Mouse (Mus musculus): Measurements from ENCODE around the gene Cckar. TPM values are rescaled to one million over a fixed set of nuclear protein-coding genes. Genes with fewer than 3 reads are reported as not detected.

Gene Cckar
- polyA plus RNA-seq (2015; fragmentation: Nextera tagmentation; extraction: Ambion mirVana), result 0.26 and 0.52 TPM in 2 replicates

DNA sequence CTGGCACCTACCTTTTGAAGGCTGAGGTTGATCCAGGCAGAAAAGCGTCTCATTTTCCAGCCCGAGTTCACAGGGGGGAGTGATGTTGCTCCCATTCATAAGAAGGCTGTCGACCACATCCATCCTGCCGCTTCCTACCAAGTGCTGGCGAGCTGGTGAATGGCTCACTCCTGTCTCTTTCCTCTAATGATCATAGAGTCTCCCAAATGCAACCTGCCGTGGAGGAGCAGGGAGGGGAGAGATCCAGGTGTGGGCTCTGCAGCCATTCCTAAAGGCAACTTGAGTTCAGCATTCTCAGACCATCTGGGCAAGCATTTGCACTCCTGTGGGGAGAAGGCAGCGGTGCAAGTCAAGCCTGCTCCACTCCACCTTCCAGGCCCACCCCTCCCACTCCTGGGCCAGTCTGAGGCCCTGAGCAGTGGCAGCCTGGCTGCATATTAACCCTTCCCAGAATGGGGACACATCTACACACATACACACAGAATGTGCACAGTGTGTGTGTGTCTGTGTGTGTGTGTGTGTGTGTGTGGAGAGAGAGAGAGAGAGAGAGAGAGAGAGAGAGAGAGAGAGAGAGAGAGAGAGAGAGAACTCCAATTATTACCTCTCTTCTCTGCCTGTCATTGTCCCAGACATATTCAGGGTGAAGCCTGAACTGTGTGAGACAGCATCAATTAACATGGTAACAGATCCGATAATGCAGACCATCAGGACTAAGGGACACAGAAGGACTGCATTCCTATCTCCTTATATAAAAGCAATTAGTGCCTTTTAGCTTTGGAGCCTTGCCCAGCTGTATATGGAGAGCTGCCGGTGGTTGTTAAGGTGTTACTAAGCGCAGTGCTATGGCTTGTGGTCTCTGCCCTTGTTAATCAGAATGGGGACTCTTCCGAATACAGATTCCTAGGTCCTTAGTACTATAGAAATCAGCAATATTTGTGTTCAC lies at the start of gene Cckar:
TSS of gene Cckar (minus strand) at position 471 of the 943 bp plus-strand sequence.
- Histone ChIP-seq H3K4me2 (replicated peaks) (no peak within 1 kb of the TSS; the same call in 1 of the 2 replicates), H3K9ac (no peak within 1 kb of the TSS; the same call in 1 of the 2 replicates), H3K9me3 (no peaks in the 10 kb centered on the region), H3K36me3 (no peaks in the 10 kb centered on the region), H3K4me1 (peaks cover 21% of the 10 kb centered on the region), H3K4me3 (no peak within 1 kb of the TSS), H3K27ac (no peak within 1 kb of the TSS), H3K27me3 (no peaks in the 10 kb centered on the region)
- ATAC-seq (ENCODE audit: low FRiP score, low read depth), result peak; percentile 61; the same call in 1 of the 2 replicates
- 34% methylated on average over 11 of the region's 11 CpGs for WGBS

DNA sequence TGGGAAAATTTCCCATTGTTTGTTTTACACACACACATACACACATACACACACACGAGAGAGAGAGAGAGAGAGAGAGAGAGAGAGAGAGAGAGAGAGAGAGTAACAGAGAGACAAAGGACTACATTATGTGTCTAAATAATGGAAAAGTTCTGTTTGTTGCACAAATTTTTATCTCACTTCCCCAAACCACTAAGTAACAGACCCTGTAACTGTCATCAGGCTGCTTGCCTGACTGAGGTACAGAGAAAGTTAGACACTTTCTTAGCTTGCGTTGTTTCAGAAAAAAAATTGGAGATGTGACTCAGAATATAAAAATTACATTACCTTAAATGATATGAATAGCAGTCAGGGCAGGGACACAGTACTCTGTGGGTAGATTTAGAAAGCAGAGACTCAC lies 36.6 kb upstream of the Cckar start:
- Histone ChIP-seq H3K4me2 (replicated peaks) (no peak overlapping the region), H3K27ac (no peak overlapping the region), H3K27me3 (no peaks in the 10 kb centered on the region), H3K9me3 (no peaks in the 10 kb centered on the region), H3K4me1 (no peaks in the 10 kb centered on the region), H3K4me3 (no peak overlapping the region), H3K9ac (no peak overlapping the region), H3K36me3 (no peaks in the 10 kb centered on the region)
- WGBS, result 90% methylated on average over 2 of the region's 2 CpGs
- ATAC-seq (ENCODE audit: low FRiP score, low read depth), result no peak

DNA sequence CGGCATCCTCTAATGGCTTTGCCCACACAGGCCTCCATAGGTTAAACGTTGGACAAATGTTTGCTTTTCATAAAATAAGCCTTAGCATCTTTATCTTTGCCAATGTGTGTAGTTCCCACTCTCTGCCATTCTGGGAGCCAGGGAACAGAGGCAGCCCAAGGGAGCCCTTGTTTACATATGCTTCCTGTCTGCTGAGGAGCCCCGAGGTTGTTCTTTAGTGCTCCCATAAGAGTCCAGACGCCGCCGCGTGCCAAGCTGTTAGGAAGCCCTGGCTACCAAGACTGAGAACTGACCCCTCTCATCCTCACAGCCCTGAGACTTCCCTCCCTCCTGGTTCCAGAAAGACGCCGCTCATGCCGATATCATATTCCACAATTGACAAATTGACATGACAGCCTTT lies 25.4 kb upstream of the Cckar start:
- Histone ChIP-seq H3K36me3 (no peaks in the 10 kb centered on the region), H3K9ac (no peak overlapping the region), H3K27ac (no peak overlapping the region), H3K9me3 (no peaks in the 10 kb centered on the region), H3K4me2 (replicated peaks) (no peak overlapping the region), H3K4me3 (no peak overlapping the region), H3K27me3 (no peaks in the 10 kb centered on the region), H3K4me1 (no peaks in the 10 kb centered on the region)
- 68% methylated on average over 10 of the region's 10 CpGs for WGBS
- ATAC-seq (ENCODE audit: low FRiP score, low read depth), result no peak

DNA sequence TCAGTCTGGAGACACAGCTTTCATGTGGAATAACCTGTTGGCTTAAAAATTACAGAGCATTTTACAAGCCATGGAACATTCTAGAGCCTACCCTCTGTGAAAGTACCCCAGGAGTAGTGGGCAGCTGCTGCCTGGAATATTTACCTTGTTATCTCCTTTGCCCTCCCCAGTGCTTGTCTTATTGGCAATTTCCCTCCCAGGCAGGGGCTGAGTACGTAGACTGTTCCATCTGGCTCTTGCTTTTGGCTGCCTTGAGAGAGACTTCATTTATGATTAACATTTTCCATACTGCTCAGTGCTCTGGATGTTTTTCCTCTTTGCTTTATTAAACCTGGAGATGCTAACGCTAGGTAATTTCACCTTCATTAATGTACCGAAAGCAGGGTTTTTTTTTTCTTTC lies 20.1 kb upstream of the Cckar start:
- no peaks in the 10 kb centered on the region for H3K9me3 ChIP-seq
- no peak overlapping the region for H3K4me3 ChIP-seq
- no peaks in the 10 kb centered on the region for H3K36me3 ChIP-seq
- no peak overlapping the region for H3K4me2 ChIP-seq (replicated peaks)
- 56% methylated on average over 3 of the region's 3 CpGs for WGBS
- H3K9ac ChIP-seq, result no peak overlapping the region
- 0 out of 2 replicates have a peak, but pooled peaks have one; percentile 44 for ATAC-seq (ENCODE audit: low FRiP score, low read depth)
- no peaks in the 10 kb centered on the region for H3K4me1 ChIP-seq
- H3K27ac ChIP-seq, result no peak overlapping the region
- no peaks in the 10 kb centered on the region for H3K27me3 ChIP-seq

DNA sequence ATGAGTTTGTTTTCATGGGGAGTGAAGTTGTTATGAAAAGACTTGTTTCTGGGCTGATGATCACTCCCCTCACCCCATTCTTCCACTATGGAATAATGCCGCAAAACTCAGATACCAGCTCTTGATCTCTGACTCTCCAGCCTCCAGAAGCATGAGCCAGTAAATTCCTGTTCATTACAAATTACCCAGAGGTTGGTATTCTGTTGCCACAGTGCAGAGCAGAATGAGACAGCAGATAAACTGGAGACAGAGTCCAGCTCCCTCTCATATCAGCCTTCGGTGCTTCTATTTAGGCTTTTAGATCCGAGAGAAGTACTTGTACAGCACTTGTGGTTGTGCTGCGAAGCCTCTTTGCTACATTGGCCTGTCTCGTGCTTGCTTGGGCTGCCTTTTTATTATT lies 18.5 kb upstream of the Cckar start:
- WGBS, result 84% methylated on average over 5 of the region's 5 CpGs
- H3K27ac ChIP-seq, result no peak overlapping the region
- H3K36me3 ChIP-seq, result no peaks in the 10 kb centered on the region
- H3K4me1 ChIP-seq, result no peaks in the 10 kb centered on the region
- no peaks in the 10 kb centered on the region for H3K9me3 ChIP-seq
- H3K27me3 ChIP-seq, result no peaks in the 10 kb centered on the region
- no peak for ATAC-seq (ENCODE audit: low FRiP score, low read depth)
- no peak overlapping the region for H3K4me3 ChIP-seq
- no peak overlapping the region for H3K4me2 ChIP-seq (replicated peaks)
- no peak overlapping the region for H3K9ac ChIP-seq

DNA sequence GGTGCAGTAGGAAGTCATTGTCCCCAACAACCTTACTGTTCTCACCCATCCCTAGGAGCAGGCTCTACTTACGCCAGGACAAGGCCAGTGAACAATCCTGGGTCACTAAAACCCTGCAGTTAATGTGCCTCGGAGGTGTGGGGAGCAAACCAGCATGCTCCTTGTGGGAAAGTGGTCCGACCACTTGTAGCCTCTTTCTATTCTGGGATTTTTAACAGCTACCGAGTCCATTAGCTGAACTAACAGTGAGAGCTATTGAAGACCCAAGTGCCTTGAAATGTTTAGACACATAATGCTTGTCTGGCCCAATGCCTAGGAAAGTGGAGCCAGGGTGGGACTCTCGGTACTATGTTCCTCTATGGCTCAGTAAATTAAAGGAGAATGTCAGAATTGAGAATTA lies 9.0 kb upstream of the Cckar start:
- H3K27ac ChIP-seq, result no peak overlapping the region
- H3K36me3 ChIP-seq, result no peaks in the 10 kb centered on the region
- no peak for ATAC-seq (ENCODE audit: low FRiP score, low read depth)
- no peaks in the 10 kb centered on the region for H3K9me3 ChIP-seq
- H3K27me3 ChIP-seq, result no peaks in the 10 kb centered on the region
- WGBS, result 68% methylated on average over 5 of the region's 5 CpGs
- H3K9ac ChIP-seq, result no peak overlapping the region
- no peak overlapping the region for H3K4me2 ChIP-seq (replicated peaks)
- no peaks in the 10 kb centered on the region for H3K4me1 ChIP-seq
- no peak overlapping the region for H3K4me3 ChIP-seq

DNA sequence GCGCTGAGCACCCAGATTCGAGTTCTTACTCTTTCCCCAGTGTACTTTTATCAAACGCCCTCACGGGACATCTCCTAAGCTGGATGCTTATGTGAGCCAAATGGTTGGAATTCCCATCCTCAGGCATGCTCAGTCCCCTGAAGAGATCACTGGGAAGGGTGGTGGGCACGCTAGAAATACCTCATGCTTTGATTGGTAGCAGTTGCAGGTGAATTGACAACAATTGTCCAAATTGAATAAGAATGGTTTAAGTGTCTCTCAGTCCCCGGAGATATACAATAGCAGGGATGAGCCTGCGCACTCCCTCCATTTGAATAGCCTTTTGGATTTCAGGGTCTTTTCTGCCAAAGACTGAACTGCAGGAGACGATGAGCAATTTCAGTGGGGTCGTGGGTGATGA lies 3.8 kb upstream of the Cckar start:
- no peak overlapping the region for H3K4me3 ChIP-seq
- H3K9me3 ChIP-seq, result no peaks in the 10 kb centered on the region
- H3K36me3 ChIP-seq, result no peaks in the 10 kb centered on the region
- no peak overlapping the region for H3K27ac ChIP-seq
- ATAC-seq (ENCODE audit: low FRiP score, low read depth), result no peak
- H3K4me1 ChIP-seq, result peaks cover 21% of the 10 kb centered on the region
- H3K4me2 ChIP-seq (replicated peaks), result no peak overlapping the region
- H3K27me3 ChIP-seq, result no peaks in the 10 kb centered on the region
- 75% methylated on average over 9 of the region's 9 CpGs for WGBS
- no peak overlapping the region for H3K9ac ChIP-seq

DNA sequence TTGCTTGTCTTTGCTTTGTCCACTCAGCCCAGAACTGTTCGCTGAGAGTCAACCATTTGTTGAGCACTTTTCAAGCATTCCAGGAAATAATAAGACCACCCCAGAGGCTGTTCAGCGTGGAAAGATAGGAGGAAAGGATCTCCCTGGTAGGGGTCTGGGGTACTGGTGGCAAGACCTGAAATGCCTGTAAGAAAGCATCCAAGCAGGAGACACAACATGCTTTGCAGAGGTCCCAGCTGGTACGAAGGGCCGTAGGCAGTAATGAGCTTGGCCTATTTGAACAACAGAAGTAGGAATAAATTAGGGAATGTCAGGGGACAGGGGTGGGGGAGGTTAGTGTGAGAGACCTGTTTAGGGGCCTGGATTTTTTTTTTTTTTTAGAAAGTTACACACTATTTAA lies 686 bp upstream of the Cckar start:
- Histone ChIP-seq H3K4me2 (replicated peaks) (no peak overlapping the region), H3K4me1 (peaks cover 21% of the 10 kb centered on the region), H3K9me3 (no peaks in the 10 kb centered on the region), H3K27ac (no peak overlapping the region), H3K9ac (no peak overlapping the region), H3K36me3 (no peaks in the 10 kb centered on the region), H3K27me3 (no peaks in the 10 kb centered on the region), H3K4me3 (no peak overlapping the region)
- ATAC-seq (ENCODE audit: low FRiP score, low read depth), result no peak
- WGBS, result 53% methylated on average over 4 of the region's 4 CpGs

DNA sequence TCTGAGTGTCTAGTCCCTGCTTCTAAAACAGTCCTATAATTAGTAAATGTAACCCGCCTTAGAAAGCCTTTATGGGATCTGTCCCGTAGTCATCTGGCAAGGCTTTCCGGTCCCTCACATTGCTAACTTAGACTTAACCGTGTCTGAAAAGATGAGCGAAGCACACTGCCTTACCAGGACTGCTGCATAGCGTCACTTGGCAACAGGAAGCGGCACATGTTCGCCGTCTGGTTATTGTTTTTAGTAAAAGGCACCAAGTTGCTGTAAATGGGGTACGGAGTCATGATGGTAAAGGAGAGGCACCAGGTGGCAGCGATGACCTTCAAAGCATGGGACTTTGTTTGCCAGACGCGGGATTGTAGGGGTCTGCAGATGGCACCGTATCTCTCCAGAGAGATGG lies 4.8 kb downstream of the Cckar start:
- WGBS, result 83% methylated on average over 14 of the region's 14 CpGs
- no peak overlapping the region for H3K4me3 ChIP-seq
- H3K36me3 ChIP-seq, result no peaks in the 10 kb centered on the region
- H3K27me3 ChIP-seq, result no peaks in the 10 kb centered on the region
- no peak overlapping the region for H3K27ac ChIP-seq
- peaks cover 15% of the 10 kb centered on the region; the same call in 1 of the 2 replicates for H3K4me1 ChIP-seq
- ATAC-seq (ENCODE audit: low FRiP score, low read depth), result no peak
- H3K4me2 ChIP-seq (replicated peaks), result no peak overlapping the region
- peaks cover 3% of the 10 kb centered on the region; the same call in 1 of the 2 replicates for H3K9me3 ChIP-seq
- H3K9ac ChIP-seq, result no peak overlapping the region

DNA sequence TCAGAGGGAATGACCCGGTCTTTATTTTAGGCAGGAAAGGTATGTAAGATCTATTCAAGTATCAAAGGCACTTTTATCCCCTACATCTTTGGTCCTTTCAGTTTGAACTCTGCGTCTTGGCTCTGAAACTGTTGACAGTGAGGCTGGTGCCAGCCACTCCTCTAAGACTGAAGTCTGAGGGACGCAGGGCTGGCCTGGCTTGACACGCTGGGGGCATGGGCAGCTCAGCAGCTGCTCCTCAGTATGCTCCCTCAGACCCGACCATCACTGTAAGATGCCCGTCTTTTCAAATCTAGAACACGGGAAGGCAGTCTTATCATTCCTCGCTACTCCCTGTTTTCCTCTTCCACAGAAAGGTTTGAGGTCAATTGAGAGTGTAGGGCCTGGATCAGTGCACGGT lies 9.7 kb downstream of the Cckar start:
- Histone ChIP-seq H3K9me3 (peaks cover 4% of the 10 kb centered on the region; the same call in 1 of the 2 replicates), H3K4me1 (no peaks in the 10 kb centered on the region), H3K4me3 (no peak overlapping the region), H3K9ac (no peak overlapping the region), H3K4me2 (replicated peaks) (no peak overlapping the region), H3K36me3 (no peaks in the 10 kb centered on the region), H3K27me3 (no peaks in the 10 kb centered on the region), H3K27ac (no peak overlapping the region)
- 75% methylated on average over 9 of the region's 9 CpGs for WGBS
- ATAC-seq (ENCODE audit: low FRiP score, low read depth), result no peak

DNA sequence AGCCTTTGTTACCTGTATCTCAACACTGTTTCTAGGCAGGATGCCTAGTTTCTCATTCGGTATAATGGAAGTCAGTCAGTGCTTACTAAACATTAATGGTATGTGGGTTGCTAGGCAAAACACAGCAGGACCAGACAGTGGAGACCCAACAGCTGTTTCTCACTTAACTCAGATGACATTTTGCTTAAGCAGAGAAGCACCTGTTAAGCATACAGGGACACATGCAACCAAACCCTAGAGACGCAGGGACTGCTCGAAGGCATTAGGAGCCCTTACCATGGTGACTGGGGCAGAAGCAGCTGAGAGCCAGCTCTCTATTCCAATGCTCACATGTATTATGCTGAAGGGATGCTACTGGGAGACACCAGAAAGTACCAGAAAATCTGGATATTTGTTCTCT lies 10.8 kb downstream of the Cckar start:
- H3K4me2 ChIP-seq (replicated peaks), result no peak overlapping the region
- peak; percentile 88 for ATAC-seq (ENCODE audit: low FRiP score, low read depth)
- 60% methylated on average over 3 of the region's 3 CpGs for WGBS
- no peaks in the 10 kb centered on the region for H3K36me3 ChIP-seq
- H3K9ac ChIP-seq, result no peak overlapping the region
- H3K27ac ChIP-seq, result no peak overlapping the region
- no peaks in the 10 kb centered on the region for H3K4me1 ChIP-seq
- no peaks in the 10 kb centered on the region for H3K27me3 ChIP-seq
- H3K4me3 ChIP-seq, result no peak overlapping the region
- H3K9me3 ChIP-seq, result peaks cover 7% of the 10 kb centered on the region; the same call in 1 of the 2 replicates

DNA sequence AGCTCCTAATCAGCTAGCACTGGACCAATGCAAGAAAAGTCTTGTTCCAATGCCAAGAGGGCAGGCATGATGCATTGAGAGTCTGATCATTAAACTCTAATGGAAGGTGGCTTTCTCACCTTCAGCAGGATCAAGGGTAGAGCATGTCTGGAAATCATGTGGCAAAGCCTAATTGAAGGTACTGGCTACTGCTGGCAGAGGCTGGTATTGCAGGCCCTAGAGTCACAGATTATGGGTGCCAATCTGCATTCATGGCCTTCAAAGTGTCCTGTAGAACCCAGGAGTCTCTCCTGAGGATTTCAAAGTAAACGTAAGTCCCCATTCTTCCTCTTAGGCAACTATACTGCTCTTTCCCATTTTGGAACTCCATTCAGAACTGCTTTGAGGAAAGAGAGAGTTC lies 14.8 kb downstream of the Cckar start:
- Histone ChIP-seq H3K9me3 (peaks cover 4% of the 10 kb centered on the region; the same call in 1 of the 2 replicates), H3K4me2 (replicated peaks) (no peak overlapping the region), H3K36me3 (no peaks in the 10 kb centered on the region), H3K27me3 (no peaks in the 10 kb centered on the region), H3K4me3 (no peak overlapping the region), H3K4me1 (no peaks in the 10 kb centered on the region), H3K27ac (no peak overlapping the region), H3K9ac (no peak overlapping the region)
- ATAC-seq (ENCODE audit: low FRiP score, low read depth), result no peak
- WGBS, result 94% methylated on average over 1 of the region's 1 CpGs
